Mouse (Mus musculus) ovary, postnatal 14 days (tissue): ENCODE results near the gene Il31.
A peak's percentile ranks its signal among the peaks of the same experiment; 100 is the strongest.
"Not testable (repeated sequence)": the region's sequence is repeated elsewhere in the genome, so short reads cannot be mapped to it uniquely, and the experiment has no call there.

Experiments used
- DNase-seq: peaks from one replicate; pipeline ENCODE4 v3.0.0; 2022; ENCODE audit warnings: low spot score

Gene Il31

DNA sequence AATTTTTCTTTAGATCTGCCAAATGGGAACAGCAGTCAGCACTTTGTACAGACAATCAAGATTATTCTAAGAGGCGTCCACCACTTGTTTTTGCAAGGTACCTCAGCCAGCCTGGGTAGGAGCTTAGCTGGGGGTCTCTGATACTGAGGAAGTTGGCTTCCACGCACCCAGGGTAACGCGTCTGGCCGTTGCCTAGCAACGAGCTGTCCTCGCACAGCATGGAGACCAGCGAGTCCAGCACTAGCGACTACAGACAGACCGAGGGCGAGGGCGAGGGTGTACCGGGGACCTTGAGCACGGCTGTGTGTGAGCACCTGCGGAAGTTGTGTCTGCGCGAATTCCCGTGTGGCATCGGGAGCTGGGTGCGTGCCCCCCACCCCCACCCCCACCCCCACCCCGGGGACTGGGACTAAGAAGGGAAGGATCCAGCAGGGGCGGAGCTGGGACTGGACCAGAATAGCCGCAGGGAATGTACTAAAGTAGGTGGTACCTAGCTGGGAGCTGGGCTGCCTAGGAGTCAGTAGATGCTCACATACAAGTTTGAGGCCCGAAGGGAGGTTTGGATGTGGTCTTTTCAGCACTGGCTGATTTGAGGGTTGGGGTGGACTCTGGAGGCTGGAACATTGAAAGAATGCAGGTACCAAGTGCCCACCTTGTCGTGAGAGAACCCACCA, at the start of gene Il31, which contains the start of gene Lrrc43:
Il31 (minus strand) TSS at position 378 of the 674 bp plus-strand sequence.
Lrrc43 (plus strand) TSS at position 194 of the 674 bp plus-strand sequence.
- DNase-seq, result no peak

DNA sequence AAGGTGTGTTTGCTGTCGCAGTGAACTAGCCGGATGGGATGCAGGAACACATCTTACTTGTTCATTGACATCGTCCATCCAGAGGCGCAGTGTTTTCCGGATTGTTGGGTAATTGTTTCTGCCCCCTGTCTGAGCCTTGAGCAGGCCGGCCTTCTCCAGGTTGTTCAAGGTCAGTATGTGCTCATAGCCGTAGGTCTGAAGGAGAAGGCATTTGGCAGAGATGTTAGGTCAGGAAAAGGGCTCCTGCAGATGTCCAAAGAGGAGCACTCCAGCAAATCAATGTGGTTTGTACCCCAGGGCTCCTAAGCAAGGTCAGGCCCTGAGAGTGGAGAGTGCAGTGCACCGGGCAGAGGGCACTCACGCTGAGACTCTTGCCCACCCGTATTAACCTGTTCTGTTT, 44.5 kb upstream of the Il31 start:
- DNase-seq, result no peak

DNA sequence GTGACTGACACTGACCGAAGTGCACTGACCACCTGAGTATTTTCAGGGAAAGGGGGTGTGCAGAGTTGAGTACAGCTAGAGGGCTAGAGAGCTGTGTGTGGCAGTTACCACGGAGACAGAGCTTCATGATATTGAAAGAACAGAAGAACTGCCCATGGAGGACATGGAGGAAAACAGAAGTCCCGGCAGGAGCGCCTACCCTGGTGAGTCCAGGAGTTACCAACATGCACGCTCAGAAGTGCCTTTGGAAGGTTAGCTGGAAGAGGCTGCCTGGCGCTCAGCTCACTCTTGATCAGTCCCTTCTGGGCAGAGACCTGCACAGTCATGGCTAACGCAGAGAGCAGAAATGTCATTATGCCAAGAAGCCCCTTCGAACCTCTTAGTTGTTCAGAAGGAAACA, 40.8 kb upstream of the Il31 start:
- no peak for DNase-seq

DNA sequence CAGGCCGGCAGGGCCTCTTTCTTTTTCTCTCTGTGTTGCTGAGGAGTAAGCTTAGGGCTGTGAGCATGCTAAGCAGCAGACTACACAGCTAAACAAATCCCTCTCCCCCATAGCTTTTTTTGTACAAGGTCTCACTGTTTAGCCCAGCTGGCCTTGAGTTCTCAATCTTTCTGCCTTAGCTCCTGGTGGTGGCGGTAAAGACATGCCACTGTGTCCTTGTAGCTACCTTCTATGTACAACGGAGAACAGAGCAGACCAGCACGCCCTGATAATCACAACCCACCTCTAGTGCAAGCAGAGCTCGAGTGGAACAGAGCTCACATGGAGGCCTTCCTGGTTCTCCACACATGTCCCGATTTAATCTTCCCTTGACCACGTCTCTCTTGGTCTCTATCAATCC, 39.4 kb upstream of the Il31 start:
- no peak for DNase-seq

DNA sequence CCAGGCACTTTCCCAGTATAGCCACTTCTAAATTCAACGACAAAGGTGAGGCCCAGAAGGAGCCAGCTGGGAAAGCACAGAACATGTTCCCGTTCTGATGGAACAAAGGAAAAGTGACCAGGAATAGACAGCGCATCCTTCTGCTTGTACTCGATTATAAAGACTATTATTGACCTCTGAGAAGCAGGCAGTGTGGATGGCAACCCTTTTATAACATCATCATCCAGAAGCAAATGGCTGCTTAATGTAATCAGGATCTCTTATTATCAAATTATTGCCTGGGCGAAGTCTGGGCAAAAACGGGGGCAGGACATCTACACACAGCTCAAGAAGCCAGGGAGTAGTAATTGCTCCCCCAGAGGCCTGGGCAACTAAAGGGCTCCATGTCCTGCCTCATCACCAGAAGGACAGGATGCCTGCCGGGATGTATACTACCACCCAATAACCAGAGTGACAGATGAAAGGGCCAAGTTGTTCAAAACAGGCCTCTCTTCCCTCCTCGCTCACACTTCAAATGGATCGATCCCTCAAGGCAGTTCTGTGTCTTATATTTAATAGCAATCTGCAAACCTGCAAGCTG, 36.7 kb upstream of the Il31 start:
- no peak for DNase-seq

DNA sequence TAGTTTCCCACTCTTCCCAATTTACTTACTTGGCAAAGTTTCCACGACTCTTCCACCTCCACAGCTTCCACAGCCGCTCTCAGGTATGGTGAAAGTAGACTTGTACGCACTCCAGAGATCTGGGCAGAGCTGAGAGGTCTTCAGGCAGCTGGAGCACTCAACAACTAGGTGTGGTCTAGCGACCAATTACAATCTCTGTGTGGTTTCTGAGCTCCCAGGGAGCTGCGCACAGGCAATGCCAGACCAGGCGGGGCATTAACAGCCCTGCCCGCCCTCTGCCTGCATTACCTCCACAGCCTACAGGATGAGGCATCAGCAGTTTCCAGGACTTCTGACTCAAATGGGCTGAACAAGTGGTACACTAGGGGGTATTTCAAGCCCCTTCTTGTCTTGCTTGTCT, 36.0 kb upstream of the Il31 start, which contains the start of gene Gm49027:
Gm49027 (minus strand) TSS at position 208 of the 400 bp plus-strand sequence.
- DNase-seq, result no peak

DNA sequence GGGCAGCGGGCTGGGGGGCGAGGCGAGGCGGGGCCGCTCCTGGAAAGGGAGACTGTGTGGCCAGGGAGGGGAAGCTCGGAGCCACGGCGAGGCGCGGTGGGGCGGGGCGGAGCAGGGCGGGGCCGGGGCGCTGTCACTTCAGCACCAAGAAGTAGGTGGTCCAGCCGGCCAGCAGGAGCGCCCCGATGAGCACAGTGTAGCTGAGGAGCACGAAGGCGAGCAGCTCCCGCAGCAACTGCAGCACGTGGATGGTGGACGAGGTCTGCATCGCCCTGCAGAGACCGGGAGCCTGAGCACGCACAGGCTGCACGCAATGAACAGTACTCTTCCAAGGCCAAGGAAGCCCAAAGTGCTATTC, 35.1 kb upstream of the Il31 start:
- DNase-seq, result no peak

DNA sequence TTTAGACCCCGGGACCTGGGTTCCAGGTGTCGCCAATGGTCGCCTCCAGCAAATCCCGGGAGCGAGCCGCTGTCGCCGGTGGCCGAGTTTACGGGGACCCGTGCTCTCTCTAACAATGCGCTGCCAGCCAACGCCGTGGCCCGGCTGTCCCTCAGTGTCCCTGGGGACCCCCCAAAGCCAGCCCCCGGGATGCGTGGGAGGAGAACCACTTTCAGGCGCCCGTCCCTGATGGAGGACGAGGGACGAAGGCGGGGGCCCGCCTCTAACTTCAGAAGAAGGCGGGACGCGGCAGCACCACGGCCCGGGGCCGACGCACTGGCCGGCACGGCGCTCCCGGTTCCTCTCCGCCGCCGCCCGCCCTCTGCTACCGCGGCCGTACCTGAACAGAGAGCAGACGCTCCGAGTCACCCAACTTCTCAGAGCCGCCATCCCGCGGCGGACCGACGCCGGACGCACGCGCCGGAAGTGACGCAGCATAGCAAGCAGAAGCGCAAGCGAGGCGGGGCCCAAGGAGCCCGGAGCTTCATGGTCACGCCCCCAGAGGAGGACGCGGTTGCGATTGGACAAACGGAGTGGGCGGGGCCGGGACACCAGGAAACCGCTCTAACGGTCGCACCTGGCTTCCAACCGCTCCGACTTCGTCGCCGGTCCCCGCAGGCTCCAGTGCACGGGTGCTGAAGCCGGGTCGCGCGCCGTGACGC, 34.6 kb upstream of the Il31 start, which contains the start of gene Diablo:
Diablo (minus strand) TSS at position 485 of the 701 bp plus-strand sequence.
- peak; percentile 96 for DNase-seq

DNA sequence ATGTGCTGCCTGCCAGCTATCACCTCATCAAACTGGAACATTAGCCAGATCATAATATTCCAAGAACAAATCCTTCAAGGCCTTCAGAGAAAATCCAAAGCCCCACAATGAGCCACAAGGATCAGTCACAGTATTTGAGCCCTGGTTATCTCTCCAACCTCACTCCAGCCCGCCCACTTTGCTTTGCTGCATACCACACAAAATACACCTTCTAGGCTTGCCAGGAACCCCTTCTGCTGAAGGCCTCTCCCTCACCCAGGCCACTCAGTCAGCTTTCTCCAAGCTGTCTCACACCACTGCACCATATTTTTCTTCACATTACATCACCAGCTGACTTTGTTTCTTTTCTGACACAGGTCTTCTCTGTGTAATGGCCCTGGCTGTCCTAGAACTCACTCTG, 32.9 kb upstream of the Il31 start:
- no peak for DNase-seq

DNA sequence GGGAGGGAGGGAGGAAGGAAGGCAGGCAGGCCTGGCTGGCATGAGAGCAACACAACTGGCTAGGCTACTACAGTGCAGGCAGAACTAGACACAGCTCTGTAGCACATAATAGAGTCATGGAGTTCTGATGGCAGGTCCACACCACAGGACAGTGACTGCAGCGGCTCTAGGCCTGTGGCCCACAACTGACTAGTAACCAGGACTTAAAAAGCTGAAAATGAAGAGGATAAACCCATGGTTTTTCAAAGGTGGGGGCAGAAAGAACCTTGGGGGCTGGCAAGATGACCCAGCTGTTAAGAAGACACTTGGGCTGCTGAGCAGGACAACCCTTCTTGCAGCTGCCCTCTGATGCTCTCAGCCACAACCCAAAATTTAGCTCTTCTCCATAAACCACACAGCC, 32.3 kb upstream of the Il31 start:
- no peak for DNase-seq

DNA sequence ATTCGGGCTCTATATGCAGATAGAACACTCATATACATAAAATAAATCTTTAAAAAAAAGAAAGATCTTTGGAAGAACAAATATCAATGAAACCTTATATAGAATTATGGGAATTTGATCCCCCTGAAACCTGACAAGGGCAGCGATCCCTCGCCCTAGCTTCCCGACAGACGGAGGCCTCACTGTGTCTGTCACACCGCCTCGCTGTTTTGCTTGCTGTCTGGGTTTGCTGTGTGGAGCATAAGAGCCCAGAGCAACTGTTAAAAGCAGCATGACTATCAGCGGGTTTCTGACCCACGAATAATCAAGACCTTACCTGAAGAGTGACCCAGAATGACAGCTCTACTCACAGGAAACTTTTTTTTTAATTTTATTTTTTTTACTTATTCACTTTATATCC, 31.4 kb upstream of the Il31 start:
- no peak for DNase-seq

DNA sequence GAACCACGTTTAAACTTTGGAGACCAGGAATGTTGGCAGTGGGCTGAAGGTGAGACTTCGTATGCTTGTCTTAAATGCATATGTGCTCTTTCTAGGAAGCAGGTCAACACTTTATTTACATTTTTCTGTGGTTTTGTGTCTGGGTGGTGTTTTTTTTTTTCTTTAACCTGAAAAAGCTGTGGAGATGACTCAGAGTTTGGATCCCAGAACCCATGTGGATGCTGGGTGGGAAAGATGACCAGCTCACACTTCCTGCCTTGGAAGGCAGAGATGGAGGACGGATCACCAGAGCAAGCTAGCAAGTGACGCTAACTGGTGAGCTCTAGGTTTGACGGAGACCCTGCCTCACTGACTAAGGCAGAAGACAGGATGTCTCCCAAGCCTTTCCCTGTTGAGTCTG, 25.6 kb upstream of the Il31 start:
- no peak for DNase-seq

DNA sequence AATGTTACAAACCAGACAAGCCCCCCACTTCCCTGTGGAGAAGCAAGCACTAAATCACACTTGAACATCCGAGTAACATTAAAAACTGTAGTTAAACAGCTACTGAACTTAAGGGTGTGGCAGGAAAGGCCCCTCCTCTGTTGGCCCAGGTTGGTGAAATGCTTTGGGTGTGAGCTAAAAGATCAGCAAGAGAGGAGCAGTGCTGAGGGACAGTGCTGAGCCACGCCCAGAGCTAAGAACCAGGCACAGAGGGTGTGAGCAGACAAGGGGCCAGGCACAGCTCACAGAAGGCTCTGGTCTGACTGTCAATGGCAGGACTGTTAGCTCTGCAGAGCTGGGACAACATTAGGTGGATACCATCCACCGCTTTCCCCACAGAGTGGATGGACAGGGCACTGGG, 22.8 kb upstream of the Il31 start:
- no peak for DNase-seq

DNA sequence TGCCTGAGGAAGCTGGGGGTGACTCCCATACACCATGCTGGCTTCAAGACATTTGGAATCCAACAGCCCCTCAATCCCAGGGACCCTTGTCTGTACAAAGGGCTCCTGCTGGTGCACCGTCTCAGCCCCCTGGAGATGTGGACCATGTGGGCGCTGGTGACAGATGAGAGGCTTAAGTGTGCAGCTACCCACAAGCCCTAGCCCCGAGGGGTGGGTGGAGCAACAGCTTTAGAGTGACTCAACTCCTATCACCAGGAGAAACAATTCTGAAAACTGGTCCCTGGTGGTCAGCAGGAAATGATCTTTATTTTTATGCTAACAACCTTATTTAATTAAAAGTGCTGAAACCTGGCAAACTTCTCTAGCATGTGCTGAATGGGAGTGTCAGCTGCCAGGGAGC, 22.1 kb upstream of the Il31 start:
- DNase-seq, result not testable (repeated sequence)

DNA sequence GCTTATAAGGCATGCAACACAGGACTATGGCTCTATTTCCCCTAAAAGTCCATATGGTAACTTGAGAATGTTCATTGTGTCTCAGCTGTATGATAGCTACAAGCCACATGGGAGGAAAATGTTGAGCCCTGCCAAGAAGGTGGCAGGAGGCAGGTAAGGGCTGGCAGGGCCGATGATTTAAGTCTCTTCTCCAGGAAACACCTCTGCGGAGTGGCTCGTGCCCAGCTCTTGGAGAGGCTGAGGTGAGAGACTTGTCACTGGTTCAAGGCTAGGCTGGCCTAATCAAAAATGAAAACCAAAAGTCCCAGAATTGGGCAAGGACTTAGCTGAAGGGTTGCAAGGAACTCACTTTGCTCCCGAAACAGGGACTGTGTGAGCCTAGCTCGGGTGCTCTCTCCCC, 20.9 kb upstream of the Il31 start, which contains the start of gene B3gnt4:
B3gnt4 (plus strand) TSS at position 301 of the 400 bp plus-strand sequence.
- no peak for DNase-seq

DNA sequence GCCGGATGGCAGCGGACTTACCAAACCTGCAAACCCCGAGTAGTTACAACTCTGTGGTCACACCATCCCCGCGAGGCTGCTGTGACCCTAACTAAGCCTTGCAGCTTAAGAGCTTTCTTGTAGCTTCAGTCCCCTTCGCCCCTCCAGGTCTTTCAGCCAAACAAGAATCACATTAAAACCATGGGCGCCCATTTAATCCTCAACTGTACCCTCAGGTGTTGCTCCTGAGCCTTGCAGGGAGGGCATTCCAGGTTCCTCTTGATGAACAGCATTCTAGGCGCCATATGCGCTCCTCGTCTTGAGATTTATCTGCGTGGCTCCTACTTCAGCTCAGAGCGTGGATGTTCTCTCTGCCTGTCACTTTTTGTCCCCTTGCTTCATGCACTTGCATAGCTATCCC, 19.6 kb upstream of the Il31 start:
- DNase-seq, result no peak

DNA sequence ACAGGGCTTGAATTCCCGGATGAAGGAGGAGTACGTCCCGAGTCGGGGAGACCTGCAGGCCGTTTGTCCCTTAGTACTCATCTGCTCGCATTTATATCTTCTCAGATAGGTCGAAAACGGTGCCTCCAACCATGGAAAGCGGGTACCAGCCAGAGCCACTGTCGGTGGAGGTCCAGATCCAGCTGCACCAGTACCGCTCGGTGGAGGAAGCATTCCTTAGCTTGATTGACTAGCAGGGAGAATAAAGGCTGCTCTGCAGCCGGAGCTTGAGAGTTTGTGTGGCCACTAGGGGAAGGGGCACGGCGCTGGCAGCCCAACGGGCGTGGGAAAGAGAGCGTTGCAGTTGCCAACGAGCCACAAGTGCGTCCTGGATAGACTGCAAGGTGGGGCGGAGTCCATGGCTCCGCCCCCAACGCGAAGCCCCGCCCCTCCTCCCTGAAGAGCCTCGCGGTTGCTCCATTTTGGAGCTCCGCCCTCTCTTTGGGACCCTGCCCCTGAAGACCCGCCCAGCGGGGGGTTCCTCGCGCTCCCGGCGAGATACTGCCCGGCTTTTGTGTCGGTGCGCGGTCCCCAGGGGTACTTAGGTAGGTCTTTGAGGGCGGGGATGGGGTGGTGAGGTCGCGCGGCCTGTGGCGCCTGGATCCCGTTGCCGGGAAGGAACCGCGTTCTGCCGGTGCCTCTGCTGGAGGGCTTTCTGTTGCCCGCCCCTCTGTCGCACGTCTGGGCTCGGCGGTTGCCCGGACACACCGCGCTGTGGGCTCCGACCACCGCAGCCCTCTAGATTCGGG, 18.8 kb upstream of the Il31 start:
- peak; percentile 75 for DNase-seq

DNA sequence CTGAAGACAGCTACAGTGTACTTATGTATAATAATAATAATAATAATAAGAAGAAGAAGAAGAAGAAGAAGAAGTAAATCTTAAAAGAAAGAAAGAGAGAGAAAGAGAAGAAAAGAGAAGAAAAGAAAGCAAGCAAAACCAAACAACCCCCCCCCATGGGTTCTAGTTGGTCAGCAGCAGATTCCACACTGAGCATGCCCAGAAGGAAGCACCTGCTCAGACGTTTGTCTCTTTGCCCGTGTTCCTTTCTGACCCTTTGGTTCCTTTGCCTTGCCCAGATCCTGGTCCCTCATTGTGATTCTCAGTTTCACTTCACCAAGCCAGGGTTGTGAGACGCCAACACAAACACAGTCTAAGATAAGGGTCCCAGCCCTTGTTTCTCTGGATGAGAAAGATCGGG, 12.7 kb upstream of the Il31 start:
- no peak for DNase-seq

DNA sequence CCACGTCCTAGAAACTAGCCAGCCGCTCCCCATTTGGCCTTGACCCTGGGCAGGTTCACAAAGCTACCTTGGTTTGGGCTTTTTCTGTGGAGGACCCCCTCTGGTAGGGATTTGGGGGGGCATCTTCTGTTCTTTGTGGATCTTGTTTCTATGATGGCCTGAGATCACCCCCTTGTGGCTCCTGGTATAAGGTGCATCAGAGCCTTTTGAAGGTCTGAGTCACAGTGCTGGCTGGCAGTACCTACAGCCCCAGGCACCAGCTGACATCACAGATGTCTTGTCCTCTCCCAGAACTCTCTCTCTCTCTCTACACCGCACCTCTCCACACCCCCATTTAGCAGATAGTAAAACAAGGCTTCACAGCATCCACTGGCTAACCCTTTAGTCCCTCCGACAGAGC, 10.4 kb upstream of the Il31 start:
- no peak for DNase-seq

DNA sequence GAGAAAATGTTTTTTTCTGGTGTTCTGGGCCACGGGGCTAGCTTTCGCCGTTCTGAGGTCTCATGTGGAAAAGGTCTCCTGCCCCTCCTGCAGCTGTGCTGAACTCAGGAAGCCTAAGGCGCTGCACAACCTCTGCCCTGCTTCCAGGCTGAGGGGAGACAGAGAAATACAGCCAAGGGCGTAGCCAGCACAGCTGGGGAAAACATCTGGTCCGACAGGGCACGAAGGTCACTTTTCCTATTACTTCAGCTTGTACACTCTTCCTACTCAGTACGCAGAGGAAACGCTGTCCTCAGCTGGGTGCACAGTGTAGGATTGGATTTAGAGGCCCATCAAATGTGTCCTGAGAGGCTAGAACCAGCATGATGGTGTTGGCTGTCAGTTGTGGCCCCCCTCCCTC, 646 bp upstream of the Il31 start:
- DNase-seq, result no peak

DNA sequence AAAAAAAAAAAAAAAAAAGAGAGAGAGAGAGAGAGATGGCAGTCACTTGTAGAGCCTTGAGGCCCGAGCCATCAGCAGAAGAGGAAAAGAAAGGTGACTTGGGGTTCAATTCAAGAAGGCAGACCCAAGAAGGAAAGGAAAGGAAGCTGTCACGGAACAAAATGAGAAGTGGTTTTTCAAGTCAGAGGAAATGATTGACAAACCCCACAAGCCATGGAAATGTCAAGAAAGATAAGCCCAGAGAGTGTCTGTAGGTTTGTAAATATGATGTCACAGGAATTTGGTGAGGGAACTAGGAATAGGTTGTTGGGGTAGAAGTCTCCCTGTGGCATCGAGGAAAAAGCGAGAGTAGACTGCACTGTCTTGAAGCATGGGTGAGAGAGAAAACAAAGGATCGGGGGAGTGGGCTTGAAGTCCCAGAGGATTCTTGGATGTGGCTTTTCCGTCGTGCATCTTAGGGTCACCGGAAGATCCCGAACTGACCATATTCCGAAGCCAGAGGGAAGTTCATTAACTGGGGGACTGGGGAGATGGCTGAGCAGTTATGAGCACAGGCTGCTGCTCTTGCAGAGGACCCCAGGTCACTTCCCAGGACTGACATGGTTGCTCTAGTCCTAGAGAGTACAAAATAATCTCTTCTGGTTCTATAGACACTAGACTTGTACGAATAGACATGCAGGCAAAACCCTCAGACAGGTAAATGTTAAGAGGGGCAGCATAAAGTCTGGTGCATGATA, 1.5 kb downstream of the Il31 start:
- no peak for DNase-seq

DNA sequence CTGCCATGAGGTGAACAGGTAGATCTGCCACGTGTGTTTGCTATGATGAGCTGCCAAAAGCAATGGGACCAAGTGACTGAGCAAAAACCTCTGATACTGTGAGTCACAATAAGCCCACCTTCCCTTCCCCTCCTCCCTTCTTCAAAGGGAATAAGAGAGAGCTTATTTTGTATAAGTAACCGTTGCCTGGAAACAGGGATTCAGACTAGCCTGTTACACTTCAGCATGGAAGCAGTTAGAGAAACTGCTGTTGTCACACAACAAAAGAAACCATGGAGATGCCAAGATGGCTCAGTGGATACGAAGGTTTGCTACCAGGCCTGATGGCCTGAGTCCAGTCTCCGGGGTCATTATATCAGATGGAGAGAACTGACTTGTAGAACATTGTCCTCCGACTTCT, 15.5 kb downstream of the Il31 start:
- no peak for DNase-seq
